Mouse (Mus musculus) limb, embryonic 14.5 days (tissue): ENCODE results near the gene Stat6. TPM values are rescaled to one million over a fixed set of nuclear protein-coding genes. Genes with fewer than 3 reads are reported as not detected.

Experiments used
- ATAC-seq: fragments of 200-750 bp; cut with Nextera tagmentation; 2 replicates; pipeline ENCODE4 v1.8.0; 2017; ENCODE audit warnings: low read depth, moderate number of reproducible peaks, moderate TSS enrichment; ENCODE audit not compliant: low FRiP score
- DNase-seq: peaks from one replicate; pipeline ENCODE4 v3.0.0-alpha.2; 2015; ENCODE audit warnings: low spot score
- H3K27ac ChIP-seq: fragments of 300-500 bp; sonication (generic); replicated peaks from 2 replicates; pipeline ENCODE4 v1.5.1; 2014; ENCODE audit warnings: low read depth, mild to moderate bottlenecking, low read length, moderate library complexity, mixed read lengths
- H3K27me3 ChIP-seq: fragments of 300-500 bp; sonication (generic); 2 replicates; pipeline ENCODE4 v1.6.1; 2014; ENCODE audit warnings: low read length, mixed read lengths; ENCODE audit not compliant: control insufficient read depth, insufficient read depth
- H3K36me3 ChIP-seq: fragments of 300-500 bp; sonication (generic); 2 replicates; pipeline ENCODE4 v1.6.1; 2014; ENCODE audit warnings: mild to moderate bottlenecking, low read length, moderate library complexity, mixed read lengths; ENCODE audit not compliant: control insufficient read depth, insufficient read depth
- H3K4me1 ChIP-seq: fragments of 300-500 bp; sonication (generic); 2 replicates; pipeline ENCODE4 v1.6.1; 2014; ENCODE audit warnings: antibody characterized with exemption, low read length, mixed read lengths; ENCODE audit not compliant: control insufficient read depth, insufficient read depth
- H3K4me2 ChIP-seq: fragments of 300-500 bp; sonication (generic); replicated peaks from 2 replicates; pipeline ENCODE4 v1.6.1; 2014; ENCODE audit warnings: low read depth, mild to moderate bottlenecking, low read length, moderate library complexity; ENCODE audit not compliant: severe bottlenecking
- H3K4me3 ChIP-seq: fragments of 300-500 bp; sonication (generic); replicated peaks from 2 replicates; pipeline ENCODE4 v1.5.1; 2014; ENCODE audit warnings: low read length
- H3K9ac ChIP-seq: fragments of 300-500 bp; sonication (generic); 2 replicates; pipeline ENCODE4 v1.6.1; 2014; ENCODE audit warnings: mild to moderate bottlenecking, low read depth, low read length, moderate library complexity; ENCODE audit not compliant: severe bottlenecking
- H3K9me3 ChIP-seq: fragments of 300-500 bp; sonication (generic); 2 replicates; pipeline ENCODE4 v1.6.1; 2016; ENCODE audit warnings: low read length; ENCODE audit not compliant: control insufficient read depth
- POLR2A ChIP-seq: fragments of 200-500 bp; IDR thresholded peaks from 2 replicates; pipeline ENCODE4 v1.8.0; 2012; ENCODE audit warnings: inconsistent platforms, mild to moderate bottlenecking, moderate library complexity, borderline replicate concordance; ENCODE audit not compliant: insufficient read depth, insufficient read length; ENCODE audit errors: extremely low read depth
- WGBS: fragments of 180-500 bp; shearing (Covaris S2); extraction: QIAGEN DNeasy Blood & Tissue Kit; methylation state at CpG from one replicate; pipeline ENCODE4 v1.1.7; 2014; 5-methylcytosine and 5-hydroxymethylcytosine counted together
- polyA plus RNA-seq, 2 experiments: library from polyadenylated mRNA; depleted of rRNA in 1 of 2; stranded (reverse) in 1 of 2; unstranded in 1 of 2; fragments of >200 nt; fragmentation: Nextera tagmentation in 1 of 2; extraction: Ambion mirVana in 1 of 2; gene quantifications; 2 replicates each; pipeline versions ENCODE4 v1.2.1 to v1.2.3; 2012 to 2014

The Stat6 gene
- polyA plus RNA-seq (2012; rRNA removed) (30.7 and 33.5 TPM in 2 replicates), polyA plus RNA-seq (2014; fragmentation: Nextera tagmentation; extraction: Ambion mirVana) (22.2 and 24.6 TPM in 2 replicates)

DNA sequence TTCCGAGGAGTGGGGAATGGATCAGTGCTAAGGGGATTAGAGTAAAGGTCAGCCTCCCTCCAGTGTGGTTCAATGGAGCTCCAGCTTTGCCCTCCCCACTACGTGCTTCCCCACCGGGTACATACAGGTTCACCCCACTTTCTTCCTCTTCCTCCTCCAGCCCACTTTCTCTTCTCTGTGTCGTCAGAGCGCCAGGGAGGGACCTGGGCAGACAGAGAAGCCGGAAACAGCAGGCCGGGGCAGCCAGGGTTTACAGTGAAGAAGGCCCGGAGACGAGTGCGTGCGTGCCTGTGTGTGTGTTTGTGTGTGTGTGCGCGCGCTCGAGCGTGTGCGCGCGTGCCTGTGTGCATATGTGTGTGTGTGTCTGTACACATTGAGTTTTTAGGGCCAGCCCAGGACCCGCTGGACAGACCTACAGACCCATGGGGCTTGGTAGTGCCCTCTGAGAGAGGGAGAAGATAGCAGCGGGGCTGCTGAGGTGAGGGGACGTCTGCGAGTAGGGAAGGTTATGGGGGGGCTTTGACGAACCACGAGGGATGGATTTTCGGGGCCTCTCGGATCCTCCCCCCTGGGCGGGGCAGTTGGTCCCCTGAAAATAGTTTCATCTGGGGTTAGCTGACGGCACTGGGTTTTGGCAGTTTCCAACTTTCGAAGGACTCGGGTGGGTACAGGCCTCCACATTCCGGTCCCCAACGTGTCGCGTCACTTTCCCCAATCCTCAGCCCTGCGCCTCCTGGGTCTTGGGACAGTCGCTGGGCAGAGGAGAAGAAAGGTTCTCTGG is at the start of gene Stat6:
Gene Stat6, plus strand, starts transcription at position 215 of the 781 bp plus-strand sequence.
- ATAC-seq (peak; percentile 15; the same call in 1 of the 2 replicates), DNase-seq (peak; percentile 52)
- Histone ChIP-seq H3K4me2 (peak within 1 kb of the TSS; percentile 57), H3K4me3 (peak within 1 kb of the TSS; percentile 48), H3K9ac (peak within 1 kb of the TSS; percentile 69), H3K36me3 (no peaks in the 10 kb centered on the region), H3K27me3 (no peaks in the 10 kb centered on the region), H3K4me1 (peaks cover 13% of the 10 kb centered on the region), H3K9me3 (no peaks in the 10 kb centered on the region), H3K27ac (peak within 1 kb of the TSS; percentile 77)
- no peak for TF ChIP-seq POLR2A
- WGBS, result 5% methylated on average over 34 of the region's 37 CpGs

DNA sequence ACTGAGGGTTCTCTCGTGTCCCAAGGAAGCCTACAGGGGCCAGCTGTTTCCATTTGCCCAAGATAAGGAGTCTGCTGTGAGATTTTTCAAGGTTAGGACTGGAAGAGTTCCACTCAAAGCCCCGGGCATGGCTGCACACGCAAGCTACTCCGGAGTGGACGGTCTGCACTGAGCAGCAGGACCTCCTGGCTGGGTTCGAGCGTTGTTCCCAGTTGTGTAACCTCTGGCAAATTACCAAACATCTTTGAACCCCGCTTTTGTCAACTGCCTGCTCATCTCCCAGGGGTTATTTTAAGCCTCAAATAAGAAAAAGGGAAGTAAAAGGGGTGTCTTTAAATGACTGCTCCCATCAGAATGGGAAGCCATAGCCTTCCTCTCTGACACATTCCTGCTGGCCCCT is 48.4 kb upstream of the Stat6 start:
- Histone ChIP-seq H3K9me3 (no peaks in the 10 kb centered on the region), H3K4me3 (no peak overlapping the region), H3K4me1 (peaks cover 28% of the 10 kb centered on the region), H3K4me2 (no peak overlapping the region), H3K9ac (no peak overlapping the region), H3K27ac (no peak overlapping the region), H3K36me3 (peaks cover 81% of the 10 kb centered on the region), H3K27me3 (no peaks in the 10 kb centered on the region)
- ATAC-seq, result no peak
- no peak for TF ChIP-seq POLR2A
- no peak for DNase-seq
- 87% methylated on average over 8 of the region's 8 CpGs for WGBS

DNA sequence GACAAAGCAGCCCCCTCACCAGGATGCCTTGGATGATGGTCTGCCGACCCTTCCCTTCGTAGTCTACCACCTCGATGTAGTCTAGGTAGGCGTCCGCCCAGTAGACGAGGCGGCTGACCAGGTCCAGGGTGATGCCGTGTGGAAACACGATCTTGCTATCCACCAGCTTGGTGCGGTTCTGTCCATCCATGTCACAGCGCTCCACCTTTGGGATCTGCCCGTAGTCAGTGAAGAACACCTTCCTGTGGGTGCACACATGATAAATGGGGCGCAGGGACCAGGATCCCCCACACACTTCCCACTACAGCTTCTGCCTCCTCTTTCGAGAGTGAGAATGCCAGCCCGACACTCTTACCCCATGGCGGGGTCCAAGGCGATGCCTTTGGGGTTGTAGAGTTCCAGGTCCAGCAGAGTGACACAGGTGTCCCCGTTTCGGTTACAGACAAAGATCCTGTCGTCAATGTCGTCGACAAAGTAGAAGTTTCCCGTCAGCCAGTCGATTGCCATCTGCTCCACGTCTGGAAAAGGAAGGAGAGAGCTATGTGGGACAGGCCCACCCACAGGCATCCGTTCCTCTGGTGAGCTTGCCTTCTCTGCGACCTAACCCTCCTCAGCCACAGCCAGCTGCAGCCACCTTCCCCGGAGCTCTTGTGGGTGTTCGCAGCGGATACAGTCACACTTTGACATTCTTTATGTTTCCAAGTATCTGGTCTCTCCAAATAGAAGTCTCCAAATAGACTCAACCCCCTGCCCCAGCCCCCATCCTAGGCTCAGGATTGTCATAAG is 47.7 kb upstream of the Stat6 start:
- no peak for ATAC-seq
- H3K4me1 ChIP-seq, result peaks cover 34% of the 10 kb centered on the region
- H3K9me3 ChIP-seq, result no peaks in the 10 kb centered on the region
- no peak overlapping the region for H3K9ac ChIP-seq
- DNase-seq, result no peak
- no peak overlapping the region for H3K4me3 ChIP-seq
- H3K36me3 ChIP-seq, result peaks cover 81% of the 10 kb centered on the region
- TF ChIP-seq POLR2A, result no peak
- 86% methylated on average over 30 of the region's 30 CpGs for WGBS
- H3K27ac ChIP-seq, result no peak overlapping the region
- no peak overlapping the region for H3K4me2 ChIP-seq
- H3K27me3 ChIP-seq, result no peaks in the 10 kb centered on the region

DNA sequence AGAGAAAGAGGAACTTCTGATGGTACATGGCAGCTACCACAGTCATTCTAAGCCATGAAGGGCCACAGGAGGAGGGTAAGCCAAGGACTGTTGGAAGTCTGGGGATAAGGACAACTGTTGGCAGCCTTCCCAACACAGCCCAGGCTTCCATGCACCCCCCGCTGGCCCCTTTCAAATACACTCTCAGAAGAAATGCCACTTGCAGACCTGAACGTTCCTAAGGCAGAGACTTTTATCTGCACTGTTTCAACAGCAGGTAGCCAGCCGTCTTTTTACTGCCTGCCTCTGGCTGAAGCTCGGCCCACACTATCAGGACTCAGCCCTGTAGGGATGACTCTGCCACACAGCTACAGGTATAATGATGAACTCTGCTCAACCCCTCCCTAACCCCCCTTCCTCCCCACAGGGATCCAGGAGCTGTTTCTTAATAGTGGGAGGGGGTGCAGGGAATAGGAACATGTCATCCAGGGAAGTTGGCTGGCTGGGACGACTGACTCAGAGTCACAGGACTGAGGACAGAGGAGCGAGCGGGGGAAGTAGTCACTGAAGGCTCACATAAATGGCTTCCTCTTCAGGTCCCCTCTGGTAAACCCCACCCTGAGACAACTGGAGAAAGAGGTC is 46.4 kb upstream of the Stat6 start:
- H3K27me3 ChIP-seq, result no peaks in the 10 kb centered on the region
- peak overlapping the region; percentile 61 for H3K27ac ChIP-seq
- WGBS, result 31% methylated on average over 7 of the region's 7 CpGs
- H3K4me3 ChIP-seq, result no peak overlapping the region
- peak; percentile 51 for DNase-seq
- no peak overlapping the region for H3K9ac ChIP-seq
- H3K36me3 ChIP-seq, result peaks cover 80% of the 10 kb centered on the region
- H3K4me1 ChIP-seq, result peaks cover 44% of the 10 kb centered on the region
- H3K9me3 ChIP-seq, result no peaks in the 10 kb centered on the region
- no peak for TF ChIP-seq POLR2A
- no peak for ATAC-seq
- H3K4me2 ChIP-seq, result no peak overlapping the region
